Mouse (Mus musculus) stomach, postnatal 0 days (tissue): ENCODE data around the gene Hpcal4.

Experiments
- CTCF ChIP-seq: IDR thresholded peaks from 2 replicates; pipeline ENCODE4 v1.5.1; 2016; ENCODE audit warnings: antibody characterized with exemption, low read depth, mild to moderate bottlenecking, moderate library complexity
- EP300 ChIP-seq: optimal IDR thresholded peaks from 2 replicates; pipeline ENCODE3; 2016; ENCODE audit warnings: antibody characterized with exemption

DNA sequence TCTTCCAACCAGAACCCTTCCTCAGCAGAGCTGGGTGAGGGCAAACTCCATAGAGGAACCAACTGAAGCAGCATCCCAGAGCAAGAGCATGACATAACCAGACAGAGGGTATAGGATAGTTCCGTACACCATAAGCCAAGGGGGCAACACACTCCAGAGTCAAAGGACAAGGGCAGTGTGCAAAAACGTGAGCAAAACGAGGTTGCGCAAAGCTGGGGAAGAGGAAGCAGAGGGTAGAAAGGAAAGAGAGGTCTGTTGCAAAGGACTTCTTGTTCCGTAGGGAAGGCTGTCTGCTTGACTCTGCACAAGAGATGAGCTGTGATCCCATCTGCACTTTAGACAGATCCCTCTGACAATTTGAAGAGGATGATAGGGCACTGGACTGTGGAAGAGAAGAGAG, 24.3 kb downstream of the Hpcal4 start:
- no peak for TF ChIP-seq EP300
- no peak for TF ChIP-seq CTCF
